Mouse (Mus musculus): Measurements from ENCODE around the gene Immp2l.
"Not testable (repeated sequence)": the region's sequence is repeated elsewhere in the genome, so short reads cannot be mapped to it uniquely, and the experiment has no call there.

Immp2l gene

DNA sequence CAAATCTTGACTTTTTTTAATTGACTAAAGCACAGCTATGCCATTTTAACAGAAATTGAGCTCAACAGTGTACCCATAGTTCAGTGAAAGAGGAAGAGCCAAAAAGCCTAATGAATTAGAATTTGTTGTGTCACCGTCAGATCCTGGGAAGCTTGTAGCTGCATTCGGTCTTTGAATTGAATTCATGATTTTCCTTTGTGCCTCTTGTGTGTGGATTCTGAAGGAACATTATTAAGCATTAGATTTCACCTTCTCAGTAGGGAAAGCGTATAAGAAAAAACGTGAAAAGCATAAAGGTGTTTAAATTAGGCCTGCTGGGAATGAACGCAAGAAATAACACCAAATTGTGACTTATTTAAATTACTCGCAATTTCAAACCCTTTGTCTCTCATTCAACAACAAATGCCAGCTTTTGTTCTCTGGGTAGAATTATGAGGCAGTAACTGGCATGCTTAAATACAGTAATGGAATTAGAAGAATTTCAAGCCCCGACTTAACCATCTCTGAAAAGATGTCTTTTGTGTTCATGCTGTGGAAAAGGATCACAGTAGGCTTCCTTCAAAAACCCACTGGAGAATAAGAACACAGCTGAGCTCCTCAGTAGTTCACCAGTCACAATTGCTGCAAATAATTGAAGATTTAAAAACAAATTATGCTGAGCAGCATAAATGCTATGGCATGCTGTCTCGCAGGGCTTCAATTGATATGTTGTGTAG is 626.1 kb downstream of the Immp2l start:
- in situ Hi-C loops (cut with MboI, MseI), result no loop called here

DNA sequence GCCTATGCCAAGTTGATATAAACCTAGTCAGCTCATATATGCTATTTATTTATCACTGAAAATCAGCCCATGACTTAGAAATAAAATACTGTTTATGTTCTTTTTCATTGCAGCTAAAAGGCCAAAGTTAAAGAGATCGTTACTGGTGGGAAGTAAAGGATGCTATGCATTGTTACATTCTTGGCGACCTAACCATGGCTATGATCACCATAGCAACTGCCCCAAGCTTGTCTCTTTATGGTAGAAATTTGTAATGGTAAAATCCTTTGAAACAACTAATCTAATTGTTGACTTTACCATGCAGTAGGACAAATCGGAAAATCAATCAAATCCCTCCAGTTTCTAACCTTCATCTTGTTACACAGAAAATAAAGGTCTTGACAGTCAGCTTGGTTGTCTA is 644.4 kb downstream of the Immp2l start:
- in situ Hi-C loops (cut with MboI, MseI), result no loop called here

DNA sequence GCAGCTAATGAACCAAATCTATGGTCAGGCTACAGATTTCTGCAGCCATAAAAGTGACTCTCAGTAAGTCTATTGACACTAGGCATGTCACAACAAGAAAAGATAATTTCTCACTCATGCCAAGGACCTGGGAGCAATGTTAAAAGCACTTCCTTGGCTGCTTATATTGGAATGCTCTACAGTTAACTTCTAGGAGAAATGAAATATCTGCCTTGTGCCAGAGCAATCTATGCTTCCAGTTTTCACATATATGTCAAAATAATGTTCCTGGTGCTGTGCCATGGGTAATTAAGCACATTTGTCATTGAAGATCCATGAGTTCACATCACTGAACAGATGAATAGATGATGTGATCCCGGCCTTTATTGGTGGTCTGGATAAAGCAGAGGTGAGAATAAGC is 645.6 kb downstream of the Immp2l start:
- in situ Hi-C loops (cut with MboI, MseI), result no loop called here

DNA sequence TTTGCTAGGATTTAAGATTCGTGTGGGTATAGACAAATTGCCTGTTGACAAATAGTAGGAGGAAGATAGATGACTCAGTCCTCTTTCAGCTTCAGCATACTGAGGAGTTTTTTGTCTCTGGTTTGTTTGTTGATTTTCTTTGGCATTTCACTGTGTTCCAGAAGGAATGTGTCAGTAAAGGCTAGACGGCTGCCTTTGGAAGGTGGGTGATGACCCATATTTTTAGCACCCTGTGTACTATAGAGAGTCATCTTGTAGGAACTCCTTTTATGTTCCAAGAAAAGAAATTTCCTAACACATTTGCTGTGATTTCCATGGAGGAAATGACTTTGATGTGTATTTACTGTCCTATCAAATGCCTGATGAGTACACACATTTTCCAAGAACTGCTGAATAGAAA is 651.0 kb downstream of the Immp2l start:
- in situ Hi-C loops (cut with MboI, MseI), result no loop called here

DNA sequence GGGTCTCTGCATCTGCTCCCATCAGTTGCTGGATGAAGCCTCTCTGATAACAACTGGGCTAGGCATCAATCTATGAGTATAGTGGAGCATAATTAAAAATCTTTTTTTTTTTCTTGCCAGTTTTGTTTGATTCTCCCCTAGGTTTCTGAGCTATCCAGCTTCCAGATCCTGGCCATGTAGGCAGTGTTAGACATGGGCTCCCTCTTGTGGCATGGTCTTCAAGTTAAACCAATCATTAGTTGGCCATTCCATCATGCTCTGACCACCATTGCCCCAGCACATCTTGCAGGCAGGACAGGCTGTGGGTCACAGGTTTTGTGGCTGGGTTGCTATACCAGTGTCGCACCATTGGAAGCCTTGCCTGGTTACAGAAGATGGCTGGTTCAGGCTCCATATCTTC is 656.3 kb downstream of the Immp2l start:
- in situ Hi-C loops (cut with MboI, MseI), result no loop called here

DNA sequence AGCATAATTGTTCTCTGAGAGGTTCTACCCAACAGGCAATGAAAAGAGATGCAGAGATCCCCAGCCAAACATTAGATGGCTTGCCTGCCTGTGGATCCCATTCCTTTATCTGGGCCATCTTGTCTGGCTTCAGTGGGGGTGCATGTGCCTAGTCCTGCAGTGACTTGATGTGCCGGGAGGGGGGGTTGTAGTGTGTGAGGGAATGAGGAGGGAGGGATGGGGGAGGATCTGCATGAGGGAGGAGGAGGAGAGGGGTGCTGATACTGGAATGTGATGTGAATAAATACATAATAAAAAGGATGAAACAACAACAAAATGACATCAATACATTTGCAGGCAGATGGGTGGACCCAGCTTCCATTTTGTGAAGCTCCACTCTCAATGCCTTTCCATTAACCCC is 658.3 kb downstream of the Immp2l start:
- in situ Hi-C loops (cut with MboI, MseI), result no loop called here

DNA sequence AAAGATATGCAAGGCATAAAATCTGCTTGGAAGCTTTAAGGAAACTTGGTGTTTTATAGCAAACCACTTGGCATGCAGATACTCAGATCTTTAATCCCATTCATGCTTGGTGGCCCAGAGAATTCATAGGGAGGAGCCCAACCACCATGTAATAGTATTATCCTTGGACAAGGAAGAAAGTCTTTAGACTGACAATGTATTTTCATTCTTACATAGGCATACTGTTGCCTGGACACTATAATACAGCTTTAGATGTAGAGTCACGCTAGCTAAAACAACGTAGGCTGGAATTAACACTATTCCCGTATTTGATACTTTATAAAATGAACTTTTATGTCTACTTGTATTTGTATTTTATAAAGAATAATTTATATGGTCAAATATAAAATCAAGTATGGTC is 665.9 kb downstream of the Immp2l start:
- in situ Hi-C loops (cut with MboI, MseI), result no loop called here

DNA sequence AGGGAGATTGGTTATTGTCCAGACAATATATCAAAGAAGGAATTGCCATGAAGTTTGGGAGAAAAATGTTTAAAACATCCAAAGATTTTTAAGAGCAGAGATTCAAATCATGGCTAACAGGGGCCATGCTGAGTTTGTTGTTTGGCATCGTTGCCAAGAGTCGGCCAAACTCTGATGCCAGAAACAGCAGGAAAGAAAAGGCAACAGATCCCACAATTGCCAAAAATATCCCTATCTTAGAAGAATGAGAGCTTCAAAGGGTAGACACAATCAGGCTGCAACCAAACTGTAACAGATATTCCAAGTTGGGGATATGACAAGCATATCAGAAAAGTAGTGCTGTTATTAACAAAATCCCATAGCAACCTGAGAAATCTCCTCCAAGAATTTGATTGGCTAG is 686.7 kb downstream of the Immp2l start:
- in situ Hi-C loops (cut with MboI, MseI), result no loop called here

DNA sequence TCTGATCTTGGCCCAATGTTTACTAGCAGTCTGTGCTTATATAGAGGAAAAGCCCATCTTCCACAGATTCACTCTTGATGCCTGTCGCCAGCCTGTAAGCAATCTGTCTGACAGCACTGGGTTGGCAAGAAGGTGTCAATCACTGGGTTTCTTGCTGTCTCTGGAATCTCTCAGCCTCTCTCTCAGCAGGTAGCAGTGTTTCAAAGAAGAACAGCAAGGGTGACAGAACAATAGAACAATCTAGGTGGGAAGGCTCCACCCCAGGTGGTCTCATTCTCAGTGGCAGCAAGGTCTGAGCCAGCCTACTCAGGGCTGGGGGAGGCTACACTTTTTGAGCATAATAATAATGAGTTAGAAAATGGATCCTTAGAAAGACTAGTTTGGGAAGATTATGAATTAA is 693.1 kb downstream of the Immp2l start:
- in situ Hi-C loops (cut with MboI, MseI), result no loop called here

DNA sequence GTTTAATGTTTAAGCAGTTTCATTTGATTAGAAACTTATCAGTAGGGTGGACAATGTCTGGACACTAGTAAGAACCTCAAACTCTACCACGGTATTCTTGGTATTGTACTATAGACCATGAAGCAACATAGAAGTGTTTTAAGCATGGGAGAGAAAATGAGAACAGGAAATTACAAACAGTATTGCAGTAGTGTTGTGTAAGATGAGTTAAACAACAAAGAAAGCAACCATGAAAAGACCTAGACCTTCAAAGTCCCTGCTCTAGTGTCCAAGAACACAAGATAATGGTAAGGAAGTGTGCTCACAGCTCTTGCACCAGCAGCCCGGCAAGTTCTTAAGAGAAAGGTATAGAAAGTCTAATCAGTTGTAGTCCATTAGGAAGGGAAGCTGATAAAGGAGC is 700.7 kb downstream of the Immp2l start:
- in situ Hi-C loops (cut with MboI, MseI), result no loop called here

DNA sequence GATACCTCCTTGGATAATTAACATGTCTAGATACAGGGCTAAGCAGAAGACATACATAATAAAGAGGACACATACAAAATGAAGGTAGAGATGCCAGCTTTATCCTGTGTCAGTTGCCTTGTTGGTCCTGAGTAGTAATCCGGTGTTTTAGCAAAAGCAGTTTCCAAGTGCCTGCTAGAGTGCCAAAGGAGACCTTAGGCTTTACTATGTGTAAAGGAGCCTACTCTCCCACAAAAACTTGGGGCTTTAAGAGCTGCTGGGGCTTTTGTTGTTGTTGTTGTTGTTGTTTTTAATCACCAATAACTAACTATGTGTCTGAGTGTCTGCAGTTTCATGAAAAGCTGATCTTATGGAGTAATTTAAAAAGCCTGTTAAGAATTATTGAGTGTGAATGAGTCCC is 702.8 kb downstream of the Immp2l start:
- in situ Hi-C loops (cut with MboI, MseI), result no loop called here

DNA sequence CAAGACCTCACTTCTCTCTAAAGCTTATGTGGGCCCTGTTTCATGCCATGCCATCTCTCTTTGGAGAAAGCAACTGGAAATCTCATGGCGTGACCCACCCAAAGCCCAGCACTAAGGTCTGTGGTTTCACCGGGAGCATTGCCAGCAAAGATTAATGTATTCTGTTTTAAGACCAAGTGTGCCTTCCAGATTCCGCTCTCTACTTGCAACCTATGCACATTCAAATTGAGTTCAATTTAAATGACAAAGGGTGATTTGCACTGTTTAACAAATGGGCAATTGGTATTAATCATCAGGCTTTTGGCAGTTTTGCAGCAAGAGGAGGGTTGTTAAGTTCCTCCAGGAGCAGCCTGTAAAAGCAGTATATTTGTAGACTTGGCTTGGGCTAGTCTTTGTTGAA is 703.3 kb downstream of the Immp2l start:
- in situ Hi-C loops (cut with MboI, MseI), result no loop called here

DNA sequence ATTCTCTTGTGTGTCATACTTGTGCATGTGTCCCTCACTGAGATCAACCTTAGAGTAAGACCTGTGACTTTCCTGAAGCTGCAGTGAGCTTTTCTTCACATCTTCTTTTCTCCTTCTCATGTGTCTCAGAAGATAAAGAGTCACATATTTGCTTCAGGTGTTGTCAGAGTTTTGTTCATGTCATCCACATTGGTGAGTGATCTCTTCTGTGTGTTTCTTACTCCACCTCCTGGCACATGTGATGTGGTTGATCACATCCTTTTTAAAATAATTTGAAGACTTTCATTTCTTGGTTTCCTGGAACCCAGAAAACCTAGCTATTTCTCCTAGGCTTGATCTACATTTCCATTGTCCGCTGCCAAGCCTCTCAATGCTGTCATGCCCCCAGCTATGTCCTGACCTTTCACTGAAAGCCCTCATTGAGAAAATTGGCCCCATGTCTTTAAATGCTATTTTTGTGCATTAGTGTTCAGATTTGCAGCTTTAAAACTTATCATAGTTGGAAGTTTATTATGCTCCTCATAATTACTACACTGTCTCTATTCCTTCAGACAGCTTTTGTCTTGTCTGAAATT is 704.0 kb downstream of the Immp2l start:
- in situ Hi-C loops (cut with MboI, MseI), result no loop called here

DNA sequence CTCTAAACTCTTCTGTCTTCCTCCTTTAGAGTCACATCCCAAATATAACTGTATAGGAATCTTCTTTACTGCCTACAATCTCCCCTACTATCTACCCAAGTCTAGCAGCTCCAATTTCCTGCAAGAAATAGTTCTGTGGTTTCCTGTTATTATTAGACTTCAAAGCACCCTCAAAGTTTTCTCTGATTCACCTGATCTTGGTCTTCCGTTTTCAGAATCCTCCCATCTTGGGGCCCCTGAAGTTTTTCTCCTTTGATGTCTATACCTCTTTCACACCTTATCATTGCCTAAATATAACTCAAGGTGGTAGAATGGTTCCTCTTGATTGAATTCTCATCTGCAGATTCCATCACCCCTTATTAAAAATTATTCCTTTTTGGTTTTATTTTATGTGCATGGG is 704.6 kb downstream of the Immp2l start:
- in situ Hi-C loops (cut with MboI, MseI), result no loop called here

DNA sequence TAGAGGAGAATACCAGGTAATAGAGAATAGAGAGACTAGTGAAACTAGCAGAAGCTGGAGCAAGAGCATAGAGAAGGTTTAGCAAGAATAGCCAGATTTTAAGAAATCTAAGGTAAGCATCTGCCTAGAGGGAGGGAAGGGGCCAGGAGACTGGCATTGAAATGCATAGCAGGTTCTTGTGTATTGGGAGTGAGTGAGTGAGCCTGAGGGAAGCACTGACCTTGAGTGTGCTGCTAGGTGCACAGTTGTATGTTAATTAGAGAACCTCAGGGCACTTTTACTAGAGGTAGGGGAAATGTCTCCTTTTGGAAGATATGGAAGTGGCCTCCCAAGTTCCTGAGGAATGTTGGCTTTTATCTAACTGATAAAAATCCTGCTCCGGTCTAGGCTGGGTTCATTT is 705.9 kb downstream of the Immp2l start:
- in situ Hi-C loops (cut with MboI, MseI), result no loop called here

DNA sequence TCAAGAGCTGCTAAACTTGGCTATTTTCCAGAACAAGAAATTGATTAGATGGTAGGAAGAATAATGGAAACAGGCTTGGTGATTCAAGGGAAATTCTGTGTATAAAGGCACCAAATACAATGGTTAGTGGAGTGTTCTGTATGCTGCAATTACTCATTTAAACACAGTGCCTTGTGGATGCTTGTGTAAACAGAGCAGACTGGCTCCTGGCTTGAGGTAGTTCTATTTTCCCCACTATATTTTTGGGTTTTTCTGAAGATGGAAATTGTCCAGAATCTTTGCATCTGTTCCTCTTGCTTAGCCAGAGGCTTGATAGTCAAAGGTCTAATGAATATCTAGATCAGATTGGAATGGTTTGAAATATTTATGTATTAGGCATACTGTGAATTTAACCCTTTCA is 709.3 kb downstream of the Immp2l start:
- in situ Hi-C loops (cut with MboI, MseI), result no loop called here

DNA sequence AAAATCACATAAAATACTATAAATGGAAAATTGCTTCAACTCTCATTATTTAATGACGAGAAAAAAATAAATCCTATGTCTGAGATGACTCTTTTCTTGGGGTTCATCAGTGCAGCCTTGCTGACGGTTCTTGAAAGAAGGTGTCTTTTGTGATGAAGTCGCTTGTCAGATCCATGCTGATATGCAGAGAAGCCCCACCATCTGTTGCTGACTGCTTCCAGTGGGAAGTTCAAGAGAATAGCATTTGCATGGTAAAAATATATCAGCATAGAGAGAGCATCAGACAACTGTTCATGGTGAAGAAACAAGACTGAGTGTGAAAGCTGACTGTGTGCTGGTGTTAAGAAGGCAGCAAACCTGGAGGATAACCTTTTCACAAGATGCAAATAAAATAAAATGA is 719.0 kb downstream of the Immp2l start:
- in situ Hi-C loops (cut with MboI, MseI), result no loop called here

DNA sequence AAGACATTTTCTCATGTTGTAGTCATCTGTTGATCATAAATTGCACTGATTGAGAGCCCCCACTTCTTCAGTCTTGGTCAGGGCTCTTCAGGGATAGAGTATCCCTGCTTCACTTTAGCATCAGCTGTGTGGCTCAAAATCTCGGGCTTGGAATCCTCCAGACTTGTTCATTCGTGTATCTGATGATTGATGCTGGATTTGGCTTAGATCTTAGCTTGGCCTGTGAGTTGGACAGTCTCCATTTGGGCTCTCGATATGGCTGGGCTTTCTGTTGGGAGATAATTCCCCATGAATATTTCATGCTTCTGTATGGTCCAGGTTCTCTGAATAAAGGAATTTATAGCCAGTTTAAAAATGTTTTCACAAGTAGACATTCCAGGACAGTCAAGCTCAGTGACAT is 739.5 kb downstream of the Immp2l start:
- in situ Hi-C loops (cut with MboI, MseI), result no loop called here

DNA sequence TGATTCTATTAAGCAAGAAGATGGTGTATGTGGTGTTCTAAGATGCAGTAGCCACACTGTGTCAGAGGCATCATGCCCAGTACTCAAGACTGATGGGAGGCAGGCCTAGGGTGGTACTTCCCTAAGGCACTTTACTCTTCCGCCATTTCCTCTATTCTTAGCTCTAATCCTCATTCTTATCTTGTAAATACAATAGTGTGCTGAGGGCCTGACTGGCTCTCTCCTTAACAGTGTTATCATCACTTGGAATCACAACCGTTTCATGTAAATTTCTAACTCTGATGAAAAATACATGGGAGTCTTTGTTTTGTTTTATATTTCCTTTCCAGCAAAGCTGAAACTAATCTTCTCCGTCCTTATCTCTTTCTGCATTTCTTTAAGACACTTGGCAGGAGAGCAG is 750.1 kb downstream of the Immp2l start:
- in situ Hi-C loops (cut with MboI, MseI), result loop anchor here (10.0 kb wide), 1 partner anchor 441 kb away; no protein-coding TSS in a partner anchor

DNA sequence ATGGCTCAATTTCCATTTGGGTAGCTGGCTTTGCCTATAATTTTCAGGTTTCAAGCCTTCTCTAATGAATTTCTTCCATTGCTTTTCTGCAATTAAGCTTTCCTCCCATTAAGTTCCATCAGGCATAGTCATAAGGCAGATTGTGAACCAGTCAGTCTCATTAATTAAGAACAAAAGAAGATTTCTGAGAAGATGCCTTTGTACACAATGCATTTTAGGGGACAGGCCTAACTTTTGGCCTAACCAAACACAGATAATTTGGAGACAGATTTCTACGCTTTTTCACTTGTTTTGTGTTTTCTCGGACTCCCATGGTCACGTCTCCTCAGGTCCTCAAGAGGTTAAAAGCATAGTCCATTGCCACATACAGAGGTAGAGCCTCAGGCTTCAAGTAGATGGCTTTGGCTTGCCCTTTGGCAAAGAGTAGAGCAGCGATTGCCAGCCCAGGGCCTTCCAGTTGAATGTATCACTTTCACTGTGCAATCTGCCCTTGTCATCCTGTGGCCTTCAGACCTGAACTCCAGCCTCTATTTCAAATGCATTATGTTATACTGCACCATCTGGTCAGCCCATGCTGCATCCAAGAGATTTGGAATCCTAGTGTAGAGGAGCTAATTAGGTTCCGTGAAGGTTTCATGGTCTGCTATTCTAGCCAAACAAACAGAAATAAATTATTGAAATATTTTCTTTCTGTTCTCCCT is 750.9 kb downstream of the Immp2l start:
- in situ Hi-C loops (cut with MboI, MseI), result loop anchor here (10.0 kb wide), 1 partner anchor 440 kb away; no protein-coding TSS in a partner anchor

DNA sequence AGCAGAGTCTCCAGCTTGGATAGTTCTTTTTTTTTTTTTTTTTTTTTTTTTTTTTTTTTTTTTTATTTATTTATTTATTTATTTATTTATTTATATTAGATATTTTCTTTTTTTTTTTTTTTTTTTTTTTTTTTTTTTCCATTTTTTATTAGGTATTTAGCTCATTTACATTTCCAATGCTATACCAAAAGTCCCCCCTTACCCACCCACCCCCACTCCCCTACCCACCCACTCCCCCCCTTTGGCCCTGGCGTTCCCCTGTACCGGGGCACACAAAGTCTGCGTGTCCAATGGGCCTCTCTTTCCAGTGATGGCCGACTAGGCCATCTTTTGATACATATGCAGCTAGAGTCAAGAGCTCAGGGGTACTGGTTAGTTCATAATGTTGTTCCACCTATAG is 753.9 kb downstream of the Immp2l start:
- in situ Hi-C loops (cut with MboI, MseI), result loop anchor here (10.0 kb wide), 1 partner anchor 437 kb away; no protein-coding TSS in a partner anchor

DNA sequence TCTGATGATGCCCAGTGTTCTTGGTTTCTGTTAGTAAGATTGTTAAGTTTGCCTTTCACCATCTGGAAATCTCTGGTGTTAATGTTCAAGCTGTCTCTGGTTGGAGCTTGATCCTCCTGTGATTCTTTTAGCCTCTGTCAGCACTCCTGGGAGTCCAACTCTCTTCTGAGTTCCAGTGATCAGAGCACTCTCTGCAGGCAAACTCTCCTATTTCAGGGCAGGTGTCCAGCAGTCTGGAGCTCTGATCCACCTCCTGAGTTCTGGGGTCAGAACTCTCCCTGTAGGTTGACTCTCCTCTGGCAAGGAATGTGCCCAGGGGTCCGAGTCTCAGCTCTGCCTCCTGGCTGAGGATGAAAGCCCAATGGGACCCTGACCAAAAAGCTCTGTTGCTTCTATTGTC is 769.8 kb downstream of the Immp2l start:
- in situ Hi-C loops (cut with MboI, MseI), result not testable (repeated sequence)

DNA sequence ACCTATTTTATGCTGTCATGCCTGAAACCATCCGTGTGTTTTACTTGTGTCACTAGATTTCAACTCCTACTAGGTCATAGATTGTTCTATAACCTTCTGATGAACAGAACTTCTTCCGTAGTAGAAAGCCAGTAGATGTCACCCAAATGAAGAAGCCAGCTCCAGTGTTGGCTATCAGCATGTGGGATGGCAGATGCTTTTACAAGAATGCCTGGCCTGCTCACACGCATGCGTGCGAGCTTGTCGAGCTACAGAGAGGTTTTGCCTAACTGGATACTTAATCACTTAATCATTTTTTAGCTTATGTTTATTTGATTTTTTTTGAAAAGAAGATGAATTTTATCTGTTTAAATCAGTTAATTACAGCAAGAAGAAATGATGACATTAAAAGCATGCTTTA is 805.6 kb downstream of the Immp2l start:
- in situ Hi-C loops (cut with MboI, MseI), result no loop called here
